Mouse (Mus musculus) ES-E14 (cell line): ENCODE measurements around the gene Oas1c.

Experiments
- CHD2 ChIP-seq: IDR thresholded peaks from 2 replicates; pipeline ENCODE4 v1.6.1; 2014; ENCODE audit warnings: mild to moderate bottlenecking, low read depth, low read length, inconsistent platforms
- HCFC1 ChIP-seq: IDR thresholded peaks from 2 replicates; pipeline ENCODE4 v1.6.1; 2012; ENCODE audit warnings: low read length, inconsistent platforms, borderline replicate concordance; ENCODE audit not compliant: insufficient read depth
- MAFK ChIP-seq: IDR thresholded peaks from 2 replicates; pipeline ENCODE4 v1.6.1; 2014; ENCODE audit warnings: mild to moderate bottlenecking, low read depth, low read length, inconsistent platforms; ENCODE audit not compliant: insufficient read depth
- ZC3H11A ChIP-seq: IDR thresholded peaks from 2 replicates; pipeline ENCODE4 v1.6.1; 2012; ENCODE audit warnings: low read depth, mild to moderate bottlenecking, inconsistent platforms, low read length, borderline replicate concordance

- no peak for TF ChIP-seq ZC3H11A
- TF ChIP-seq CHD2 = no peak
- no peak for TF ChIP-seq HCFC1
- no peak for TF ChIP-seq MAFK
Measured at GRCm38 (mm10) chr5:120809171-120809570, 3.1 kb downstream of the Oas1c start.
